Mouse (Mus musculus) E14TG2a.4 (cell line): ENCODE measurements around the gene Litaf.
"Not testable (repeated sequence)": the region's sequence is repeated elsewhere in the genome, so short reads cannot be mapped to it uniquely, and the experiment has no call there.

ENCODE experiments used
- H3K27me3 ChIP-seq: 2 replicates; pipeline ENCODE4 v1.6.1; 2014; ENCODE audit warnings: low read length, control low read depth; ENCODE audit not compliant: insufficient read depth
- H3K36me3 ChIP-seq: 2 replicates; pipeline ENCODE4 v1.6.1; 2014; ENCODE audit warnings: low read length, control low read depth; ENCODE audit not compliant: insufficient read depth
- H3K4me1 ChIP-seq: replicated peaks from 2 replicates; pipeline ENCODE4 v1.6.1; 2014; ENCODE audit warnings: low read depth, low read length, control low read depth
- H3K4me3 ChIP-seq: replicated peaks from 2 replicates; pipeline ENCODE4 v1.5.1; 2014; ENCODE audit warnings: mild to moderate bottlenecking, low read length
- H3K9me3 ChIP-seq: 2 replicates; pipeline ENCODE4 v1.6.1; 2014; ENCODE audit warnings: low read length, control low read depth
- CTCF ChIP-seq: conservative IDR thresholded peaks from 2 replicates; pipeline ENCODE4 v1.5.1; 2014; ENCODE audit warnings: low read length
- NANOG ChIP-seq: IDR thresholded peaks from 2 replicates; pipeline ENCODE4 v1.6.1; 2014; ENCODE audit warnings: borderline replicate concordance, low read length, mixed read lengths
- POU5F1 ChIP-seq: IDR thresholded peaks from 2 replicates; pipeline ENCODE4 v1.6.1; 2014; ENCODE audit warnings: low read length, borderline replicate concordance

Litaf gene

DNA sequence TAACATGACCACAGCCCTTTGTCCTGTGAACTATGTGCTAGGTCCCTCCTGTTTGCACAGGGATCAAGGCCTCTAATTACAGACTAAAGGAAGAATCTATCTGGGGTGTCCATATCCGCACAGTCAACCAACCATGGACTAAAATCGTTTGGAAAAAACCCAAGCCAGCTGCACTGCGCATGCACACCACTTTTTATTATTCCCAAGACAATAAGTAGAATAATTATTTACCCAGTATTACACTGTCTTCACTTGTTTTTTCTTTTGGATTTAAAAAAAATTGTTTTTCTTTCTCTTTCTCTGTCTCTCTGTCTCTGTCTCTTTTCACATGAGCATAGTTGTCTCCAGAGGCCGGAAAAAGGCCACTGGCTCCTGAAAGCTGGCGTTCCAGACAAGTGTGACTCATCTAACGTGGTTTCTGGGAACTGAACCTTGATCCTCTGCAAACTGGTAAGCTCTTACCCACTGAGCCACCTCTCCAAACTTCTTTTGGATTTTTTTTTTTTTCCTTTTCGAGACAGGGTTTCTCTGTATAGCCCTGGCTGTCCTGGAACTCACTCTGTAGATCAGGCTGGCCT lies 84.4 kb downstream of the Litaf start:
- Histone ChIP-seq H3K9me3 (no peaks in the 10 kb centered on the region), H3K36me3 (peaks cover 23% of the 10 kb centered on the region), H3K4me3 (no peak overlapping the region), H3K4me1 (peaks cover 34% of the 10 kb centered on the region), H3K27me3 (no peaks in the 10 kb centered on the region)
- TF ChIP-seq NANOG (no peak), POU5F1 (no peak), CTCF (no peak)

DNA sequence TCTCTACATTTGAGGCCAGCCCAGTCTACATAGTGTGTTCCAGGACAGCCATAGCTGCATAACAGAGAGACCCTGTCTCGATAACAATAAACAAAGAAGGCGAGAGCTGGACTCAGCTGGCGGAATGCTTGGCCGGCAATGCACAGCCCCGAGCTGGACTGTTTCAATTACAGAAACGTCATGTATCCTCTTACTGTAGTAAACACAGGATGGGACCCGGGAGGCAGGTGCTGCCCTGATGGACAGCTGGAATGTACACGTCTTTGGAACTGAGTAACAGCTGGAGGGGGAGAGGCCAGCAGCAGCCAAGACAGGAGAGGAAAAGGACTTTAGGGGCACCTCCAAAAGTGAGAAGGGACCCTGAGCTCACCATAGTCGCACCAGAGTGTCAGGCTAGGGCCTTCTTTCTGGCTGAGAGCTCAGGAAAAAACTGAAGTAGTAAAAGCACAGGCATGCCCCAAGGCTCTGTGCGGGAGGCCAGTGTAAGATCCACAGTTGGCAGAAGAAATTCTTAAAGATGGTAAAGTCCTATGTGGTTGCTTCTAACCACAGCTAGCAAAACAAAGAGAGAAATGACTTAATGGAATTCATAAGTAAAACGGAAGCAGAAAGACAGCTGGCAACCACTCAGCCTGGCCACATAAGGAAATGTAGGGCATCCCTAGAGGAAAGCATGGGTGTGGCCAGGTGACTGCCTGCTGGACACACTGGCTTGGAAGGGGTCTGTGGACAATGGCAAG lies 86.7 kb downstream of the Litaf start:
- TF ChIP-seq CTCF, result no peak
- TF ChIP-seq NANOG, result no peak
- no peak for TF ChIP-seq POU5F1
- H3K4me1 ChIP-seq, result peaks cover 23% of the 10 kb centered on the region
- no peaks in the 10 kb centered on the region for H3K9me3 ChIP-seq
- no peaks in the 10 kb centered on the region for H3K27me3 ChIP-seq
- H3K4me3 ChIP-seq, result no peak overlapping the region
- H3K36me3 ChIP-seq, result peaks cover 45% of the 10 kb centered on the region

DNA sequence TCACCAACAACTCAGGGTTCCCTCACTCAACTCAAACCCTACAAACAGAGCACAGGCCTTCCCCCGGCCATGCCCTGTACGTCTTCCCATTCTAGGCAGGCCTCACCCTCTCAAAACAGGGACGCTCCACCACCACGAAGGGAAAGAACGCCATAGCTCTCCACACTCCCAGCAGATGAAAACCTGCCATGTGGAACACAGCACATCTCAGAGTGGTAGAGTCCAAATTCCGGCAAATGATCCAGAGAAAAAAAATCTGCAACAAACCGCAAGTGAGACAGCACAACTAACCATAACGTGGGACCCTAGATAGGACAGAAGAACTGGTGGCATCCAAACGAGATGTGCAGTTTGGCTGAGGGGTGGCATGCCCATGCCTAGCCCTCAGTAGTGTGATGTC lies 88.1 kb downstream of the Litaf start:
- TF ChIP-seq NANOG (no peak), POU5F1 (no peak), CTCF (no peak)
- H3K9me3 ChIP-seq, result no peaks in the 10 kb centered on the region
- H3K4me3 ChIP-seq, result no peak overlapping the region
- H3K36me3 ChIP-seq, result peaks cover 51% of the 10 kb centered on the region
- H3K4me1 ChIP-seq, result peaks cover 21% of the 10 kb centered on the region
- no peaks in the 10 kb centered on the region for H3K27me3 ChIP-seq

DNA sequence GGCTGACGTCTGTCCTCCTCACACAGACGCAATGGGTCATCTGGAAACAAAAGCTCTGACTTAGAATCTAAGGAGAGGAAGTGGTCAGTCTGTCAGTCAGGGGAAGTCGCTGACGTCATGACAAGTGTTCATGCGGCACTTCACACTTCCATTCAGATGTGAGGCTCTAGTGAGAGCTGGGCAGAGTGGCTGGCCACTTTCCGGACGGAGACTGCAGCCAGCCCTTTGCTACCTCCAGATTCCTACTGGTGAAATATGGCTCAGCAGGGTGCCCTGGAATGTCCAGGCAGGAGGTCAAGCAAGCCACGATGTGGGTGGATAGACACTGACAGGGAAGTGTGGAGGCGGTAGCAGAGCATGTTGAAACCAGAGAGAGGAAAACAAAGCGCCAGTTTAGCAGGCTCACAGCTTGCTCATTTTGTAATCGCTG lies 89.7 kb downstream of the Litaf start:
- Histone ChIP-seq H3K27me3 (no peaks in the 10 kb centered on the region), H3K4me3 (no peak overlapping the region), H3K4me1 (peaks cover 13% of the 10 kb centered on the region), H3K9me3 (no peaks in the 10 kb centered on the region), H3K36me3 (peaks cover 55% of the 10 kb centered on the region)
- no peak for TF ChIP-seq NANOG
- TF ChIP-seq CTCF, result no peak
- TF ChIP-seq POU5F1, result no peak

DNA sequence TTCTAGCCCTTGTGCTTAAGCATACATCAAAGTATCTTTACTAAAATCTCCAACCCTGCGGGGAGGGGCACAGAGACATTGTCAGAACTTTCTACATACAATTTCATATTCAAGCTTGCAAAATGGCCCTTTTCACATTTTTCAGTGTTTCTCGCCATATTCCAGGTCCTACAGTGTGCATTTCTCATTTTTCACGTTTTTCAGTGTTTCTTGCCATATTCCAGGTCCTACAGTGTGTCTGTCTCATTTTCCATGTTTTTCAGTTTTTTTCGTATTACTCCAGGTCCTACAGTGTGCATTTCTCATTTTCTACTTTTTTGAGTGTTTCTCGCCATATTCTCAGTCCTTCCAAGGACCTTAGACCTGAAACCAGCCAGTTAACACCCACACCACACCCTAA lies 91.0 kb downstream of the Litaf start:
- no peak for TF ChIP-seq NANOG
- no peak for TF ChIP-seq POU5F1
- TF ChIP-seq CTCF, result no peak
- peaks cover 55% of the 10 kb centered on the region for H3K36me3 ChIP-seq
- H3K4me1 ChIP-seq, result peaks cover 13% of the 10 kb centered on the region
- H3K4me3 ChIP-seq, result no peak overlapping the region
- H3K27me3 ChIP-seq, result no peaks in the 10 kb centered on the region
- no peaks in the 10 kb centered on the region for H3K9me3 ChIP-seq

DNA sequence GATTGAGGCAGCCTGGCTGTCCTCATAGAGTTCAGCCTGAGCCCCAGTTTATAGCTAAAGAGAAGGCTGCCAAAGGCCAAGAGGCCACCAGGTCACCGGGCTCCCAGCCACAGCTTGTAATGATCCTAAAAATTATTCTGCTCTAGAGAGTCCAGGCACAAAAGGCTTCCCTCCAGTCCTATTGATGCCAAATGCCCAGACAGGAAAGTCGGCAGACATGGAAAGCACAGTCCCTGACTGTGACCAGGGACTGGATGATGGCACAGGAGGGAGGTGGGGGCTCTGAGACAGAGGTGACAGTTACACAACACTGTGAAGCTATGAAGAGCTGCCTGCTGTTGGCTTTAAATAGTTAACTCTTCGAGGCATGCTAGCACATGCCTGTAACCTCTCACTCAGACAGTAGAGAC lies 91.9 kb downstream of the Litaf start:
- no peak overlapping the region for H3K4me3 ChIP-seq
- peaks cover 21% of the 10 kb centered on the region for H3K4me1 ChIP-seq
- TF ChIP-seq NANOG (no peak), POU5F1 (no peak), CTCF (no peak)
- H3K9me3 ChIP-seq, result no peaks in the 10 kb centered on the region
- peaks cover 48% of the 10 kb centered on the region for H3K36me3 ChIP-seq
- H3K27me3 ChIP-seq, result no peaks in the 10 kb centered on the region

DNA sequence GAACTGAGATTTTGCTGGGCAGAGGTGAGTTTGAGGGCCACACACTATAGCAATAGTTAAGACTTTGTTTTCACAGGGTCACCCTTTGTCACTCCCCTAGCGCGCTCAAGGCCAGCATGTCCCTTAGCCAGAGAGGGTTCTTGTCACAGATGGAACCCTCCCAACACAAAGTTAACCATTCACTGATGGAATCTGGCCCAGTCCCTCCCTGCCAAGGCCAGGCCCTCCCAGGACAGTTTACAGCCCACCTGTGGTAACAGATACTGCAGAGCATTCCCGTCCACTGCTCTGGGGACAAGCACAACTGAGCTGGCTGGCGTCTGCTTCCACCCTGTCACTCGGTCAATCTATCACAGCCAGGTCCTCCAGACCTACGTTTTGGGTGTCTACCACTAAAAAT lies 93.7 kb downstream of the Litaf start:
- H3K9me3 ChIP-seq, result no peaks in the 10 kb centered on the region
- H3K4me3 ChIP-seq, result no peak overlapping the region
- TF ChIP-seq CTCF, result no peak
- TF ChIP-seq NANOG, result no peak
- no peak for TF ChIP-seq POU5F1
- H3K36me3 ChIP-seq, result peaks cover 37% of the 10 kb centered on the region
- H3K4me1 ChIP-seq, result peaks cover 31% of the 10 kb centered on the region
- H3K27me3 ChIP-seq, result no peaks in the 10 kb centered on the region

DNA sequence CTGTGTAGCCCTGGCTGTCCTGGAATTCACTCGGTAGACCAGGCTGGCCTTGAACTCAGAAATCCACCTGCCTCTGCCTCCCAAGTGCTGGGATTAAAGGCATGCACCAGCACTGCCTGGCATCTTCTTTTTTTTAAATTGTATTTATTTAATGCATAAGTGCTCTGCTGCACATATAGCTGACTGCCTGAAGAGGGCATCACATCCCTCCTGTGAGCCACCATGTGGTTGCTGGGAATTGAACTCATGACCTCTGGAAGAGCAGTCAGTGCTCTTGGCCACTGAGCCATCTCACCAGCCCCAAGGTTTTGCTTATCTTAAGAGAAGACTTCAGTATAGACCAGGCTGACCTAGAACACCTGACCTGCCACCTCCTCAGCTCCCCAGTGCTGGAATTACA lies 96.0 kb downstream of the Litaf start:
- not testable (repeated sequence) for H3K27me3 ChIP-seq, H3K9me3 ChIP-seq, H3K4me3 ChIP-seq
- H3K36me3 ChIP-seq, result peaks cover 25% of the 10 kb centered on the region
- peak; percentile 16 for TF ChIP-seq CTCF
- peaks cover 52% of the 10 kb centered on the region for H3K4me1 ChIP-seq

DNA sequence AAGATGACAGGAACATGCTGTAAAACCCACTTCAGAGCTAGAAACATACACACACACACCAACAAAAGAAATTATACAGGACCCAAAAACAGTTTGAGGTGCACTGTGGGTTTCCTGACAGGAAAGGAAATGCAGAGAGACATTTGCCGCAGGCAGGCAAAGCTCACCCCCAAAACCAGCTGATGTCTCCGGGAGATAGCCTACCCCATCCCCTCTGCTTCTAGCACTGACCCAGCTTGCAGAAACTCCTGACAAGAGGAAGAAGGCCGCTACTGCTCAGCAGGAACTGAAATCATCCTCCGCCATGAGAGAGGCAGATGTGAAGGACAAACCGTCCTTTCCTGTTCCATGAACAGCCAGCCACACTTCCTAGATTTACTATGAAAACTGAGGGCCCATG lies 96.6 kb downstream of the Litaf start:
- Histone ChIP-seq H3K4me1 (peaks cover 57% of the 10 kb centered on the region), H3K9me3 (no peaks in the 10 kb centered on the region), H3K4me3 (no peak overlapping the region), H3K36me3 (peaks cover 24% of the 10 kb centered on the region), H3K27me3 (no peaks in the 10 kb centered on the region)
- TF ChIP-seq CTCF (no peak), POU5F1 (no peak), NANOG (no peak)
